Mouse (Mus musculus): ENCODE measurements around the gene Gemin2.
A peak's percentile ranks its signal among the peaks of the same experiment; 100 is the strongest.
"Not testable (repeated sequence)": the region's sequence is repeated elsewhere in the genome, so short reads cannot be mapped to it uniquely, and the experiment has no call there.

Gemin2 gene

GRCm38 (mm10) chr12:59013234-59013633 lies at the start of gene Gemin2:
Gene Gemin2, plus strand, starts transcription at chr12:59013393.
- peak; percentile 63 for DNase-seq (ENCODE audit: extremely low spot score, low read depth, low spot score)

GRCm38 (mm10) chr12:58964583-58964982 lies 48.6 kb upstream of the Gemin2 start:
- no peak for DNase-seq (ENCODE audit: extremely low spot score, low read depth, low spot score)

- DNase-seq (ENCODE audit: extremely low spot score, low read depth, low spot score) = no peak
These were observed 36.2 kb upstream of the Gemin2 start for GRCm38 (mm10) chr12:58976966-58977365.

GRCm38 (mm10) chr12:58981178-58981661 lies 32.0 kb upstream of the Gemin2 start:
- DNase-seq (ENCODE audit: extremely low spot score, low read depth, low spot score) = not testable (repeated sequence)

GRCm38 (mm10) chr12:58985766-58986165 lies 27.4 kb upstream of the Gemin2 start:
- DNase-seq (ENCODE audit: extremely low spot score, low read depth, low spot score) = no peak

GRCm38 (mm10) chr12:59010482-59010881 lies 2.7 kb upstream of the Gemin2 start:
- no peak for DNase-seq (ENCODE audit: extremely low spot score, low read depth, low spot score)

- no peak for DNase-seq (ENCODE audit: extremely low spot score, low read depth, low spot score)
These were observed 1.8 kb upstream of the Gemin2 start for GRCm38 (mm10) chr12:59011275-59011843.

GRCm38 (mm10) chr12:59011844-59012709 lies 1.1 kb upstream of the Gemin2 start, which contains the start of gene Sec23a:
Gene Sec23a, minus strand, starts transcription at chr12:59012017.
- peak; percentile 77 for DNase-seq (ENCODE audit: extremely low spot score, low read depth, low spot score)

GRCm38 (mm10) chr12:59012710-59013091 lies 492 bp upstream of the Gemin2 start:
- no peak for DNase-seq (ENCODE audit: extremely low spot score, low read depth, low spot score)

- DNase-seq (ENCODE audit: extremely low spot score, low read depth, low spot score) = no peak
These were observed 4.8 kb downstream of the Gemin2 start for GRCm38 (mm10) chr12:59017970-59018369.

GRCm38 (mm10) chr12:59019891-59020290 lies 6.7 kb downstream of the Gemin2 start:
- no peak for DNase-seq (ENCODE audit: extremely low spot score, low read depth, low spot score)

- DNase-seq (ENCODE audit: extremely low spot score, low read depth, low spot score) = no peak
These were observed 8.1 kb downstream of the Gemin2 start for GRCm38 (mm10) chr12:59021306-59021705.

GRCm38 (mm10) chr12:59032101-59032500 lies 18.9 kb downstream of the Gemin2 start:
- DNase-seq (ENCODE audit: extremely low spot score, low read depth, low spot score) = no peak

GRCm38 (mm10) chr12:59039162-59039970 lies 26.2 kb downstream of the Gemin2 start:
- no peak for DNase-seq (ENCODE audit: extremely low spot score, low read depth, low spot score)

- DNase-seq (ENCODE audit: extremely low spot score, low read depth, low spot score) = peak; percentile 79
These were observed 27.0 kb downstream of the Gemin2 start for GRCm38 (mm10) chr12:59039971-59040844.

GRCm38 (mm10) chr12:59040851-59041250 lies 27.7 kb downstream of the Gemin2 start:
- DNase-seq (ENCODE audit: extremely low spot score, low read depth, low spot score) = no peak

- no peak for DNase-seq (ENCODE audit: extremely low spot score, low read depth, low spot score)
These were observed 39.3 kb downstream of the Gemin2 start for GRCm38 (mm10) chr12:59052470-59052869.

GRCm38 (mm10) chr12:59053166-59053565 lies 40.0 kb downstream of the Gemin2 start:
- no peak for DNase-seq (ENCODE audit: extremely low spot score, low read depth, low spot score)

GRCm38 (mm10) chr12:59053976-59054375 lies 40.8 kb downstream of the Gemin2 start:
- no peak for DNase-seq (ENCODE audit: extremely low spot score, low read depth, low spot score)

GRCm38 (mm10) chr12:59055196-59055850 lies 42.1 kb downstream of the Gemin2 start:
- no peak for DNase-seq (ENCODE audit: extremely low spot score, low read depth, low spot score)

Measured in hindlimb bud, embryonic 11.5 days (tissue).